Mouse (Mus musculus): Measurements from ENCODE around the gene Fezf1. TPM values are rescaled to one million over a fixed set of nuclear protein-coding genes. Genes with fewer than 3 reads are reported as not detected.

Fezf1 gene
- under 1 TPM in 1 of 2 experiments, not detected in 1; 0.13 TPM for total RNA-seq (2021)
- long read RNA-seq = 0 reads

- no peak for DNase-seq (ENCODE audit: low spot score in 2 of 2)
Measured at GRCm38 (mm10) chr6:23248313-23249052, at the start of gene Fezf1. Gene Fezf1, minus strand, starts transcription at chr6:23248362.

GRCm38 (mm10) chr6:23294685-23295084, 46.5 kb upstream of the Fezf1 start:
- DNase-seq (ENCODE audit: low spot score in 2 of 2) = no peak

GRCm38 (mm10) chr6:23288752-23289151, 40.6 kb upstream of the Fezf1 start:
- DNase-seq (ENCODE audit: low spot score in 2 of 2) = no peak

GRCm38 (mm10) chr6:23281514-23281820, 33.3 kb upstream of the Fezf1 start:
- no peak for DNase-seq (ENCODE audit: low spot score in 2 of 2)

GRCm38 (mm10) chr6:23280811-23281513, 32.8 kb upstream of the Fezf1 start:
- DNase-seq (ENCODE audit: low spot score in 2 of 2) = no peak

GRCm38 (mm10) chr6:23273483-23273882, 25.3 kb upstream of the Fezf1 start:
- no peak for DNase-seq (ENCODE audit: low spot score in 2 of 2)

GRCm38 (mm10) chr6:23272979-23273378, 24.8 kb upstream of the Fezf1 start:
- DNase-seq (ENCODE audit: low spot score in 2 of 2) = no peak

GRCm38 (mm10) chr6:23272542-23272941, 24.4 kb upstream of the Fezf1 start:
- DNase-seq (ENCODE audit: low spot score in 2 of 2) = no peak

GRCm38 (mm10) chr6:23260738-23261050, 12.5 kb upstream of the Fezf1 start:
- no peak for DNase-seq (ENCODE audit: low spot score in 2 of 2)

- DNase-seq (ENCODE audit: low spot score in 2 of 2) = no peak
Measured at GRCm38 (mm10) chr6:23260016-23260737, 12.0 kb upstream of the Fezf1 start.

- no peak for DNase-seq (ENCODE audit: low spot score in 2 of 2)
Measured at GRCm38 (mm10) chr6:23257981-23258380, 9.8 kb upstream of the Fezf1 start.

GRCm38 (mm10) chr6:23255161-23255560, 7.0 kb upstream of the Fezf1 start:
- no peak for DNase-seq (ENCODE audit: low spot score in 2 of 2)

GRCm38 (mm10) chr6:23254644-23255043, 6.5 kb upstream of the Fezf1 start:
- no peak for DNase-seq (ENCODE audit: low spot score in 2 of 2)

- no peak for DNase-seq (ENCODE audit: low spot score in 2 of 2)
Measured at GRCm38 (mm10) chr6:23253353-23254311, 5.5 kb upstream of the Fezf1 start.

GRCm38 (mm10) chr6:23252196-23253135, 4.3 kb upstream of the Fezf1 start:
- no peak for DNase-seq (ENCODE audit: low spot score in 2 of 2)

- DNase-seq (ENCODE audit: low spot score in 2 of 2) = no peak
Measured at GRCm38 (mm10) chr6:23251431-23251830, 3.3 kb upstream of the Fezf1 start.

GRCm38 (mm10) chr6:23250288-23250955, 2.3 kb upstream of the Fezf1 start:
- DNase-seq (ENCODE audit: low spot score in 2 of 2) = no peak

GRCm38 (mm10) chr6:23249616-23250287, 1.6 kb upstream of the Fezf1 start:
- DNase-seq (ENCODE audit: low spot score in 2 of 2) = no peak

- no peak for DNase-seq (ENCODE audit: low spot score in 2 of 2)
Measured at GRCm38 (mm10) chr6:23249053-23249401, 865 bp upstream of the Fezf1 start.

All from layer of hippocampus, adult 18-20 months (tissue).